21 mouse cellular contexts compared by ENCODE assay signal in the genomic region with DNA sequence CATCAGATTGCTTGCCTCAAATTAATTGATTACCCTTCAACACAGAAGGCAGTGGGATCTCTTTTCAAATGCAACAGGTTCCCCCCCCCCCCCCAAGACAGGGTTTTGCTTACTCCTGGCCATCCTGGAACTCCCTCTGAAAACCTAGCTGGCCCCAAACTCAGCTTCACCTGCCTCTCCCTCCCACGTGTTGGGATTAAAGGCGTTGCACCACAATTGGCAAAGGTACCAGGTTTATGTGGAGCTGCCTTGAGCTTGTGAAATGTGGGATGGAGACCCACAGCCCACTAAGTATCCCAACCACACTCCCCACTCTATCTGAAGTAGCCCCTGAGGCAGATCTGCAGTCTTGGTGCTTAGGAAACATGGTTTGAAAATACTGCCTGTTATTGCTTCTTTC.
DNase-seq lines count a peak whose midpoint lies in the region; ATAC-seq lines count a peak whose summit lies in the region.
"Had no signal": no experiment of that assay in that cellular context is flagged by ENCODE, and none has a peak within 500 bp of the region (broad histone marks: within the 10 kb centered on the region; RNA-seq: fewer than 3 reads in every experiment).

No protein-coding gene starts in this region.

- H3K4me2 ChIP-seq in embryonic facial prominence, embryonic 12.5 days (replicated peaks): no peak overlapping the region
- no peak overlapping the region for H3K4me2 ChIP-seq in embryonic facial prominence, embryonic 15.5 days (replicated peaks)
- no peak overlapping the region for H3K4me2 ChIP-seq in limb, embryonic 15.5 days
- H3K4me2 ChIP-seq: forebrain, embryonic 12.5 days; heart, embryonic 12.5 days; hindbrain, embryonic 15.5 days had no signal

- no peak for DNase-seq in limb, embryonic 10.5 days (ENCODE audit: low spot score)
- DNase-seq in ovary, postnatal 14 days (ENCODE audit: low spot score): no peak
- no peak for DNase-seq in layer of hippocampus, adult 8-10 months (ENCODE audit: low spot score in 2 of 2)
- no peak for DNase-seq in layer of hippocampus, adult 11-12 months (ENCODE audit: low spot score)
- DNase-seq: adrenal gland, postnatal 14 days; cerebellum, adult 11-12 months; cerebellum, adult 9-10 months; cerebellum, postnatal 36 days; gastrocnemius, postnatal 10 days; heart, adult 2 months had no signal

- H3K9ac ChIP-seq in embryonic facial prominence, embryonic 12.5 days: no peak overlapping the region
- H3K9ac ChIP-seq in embryonic facial prominence, embryonic 15.5 days: no peak overlapping the region
- no peak overlapping the region for H3K9ac ChIP-seq in limb, embryonic 15.5 days
- H3K9ac ChIP-seq: forebrain, embryonic 12.5 days; heart, embryonic 12.5 days; hindbrain, embryonic 15.5 days had no signal

- peaks cover 51% of the 10 kb centered on the region for H3K4me1 ChIP-seq in embryonic facial prominence, embryonic 12.5 days
- H3K4me1 ChIP-seq in embryonic facial prominence, embryonic 15.5 days: peaks cover 73% of the 10 kb centered on the region
- H3K4me1 ChIP-seq in limb, embryonic 10.5 days: peaks cover 63% of the 10 kb centered on the region
- H3K4me1 ChIP-seq in limb, embryonic 15.5 days: peaks cover 64% of the 10 kb centered on the region

- 91% methylated on average over 2 of the region's 2 CpGs for WGBS in embryonic facial prominence, embryonic 12.5 days
- 87% methylated on average over 2 of the region's 2 CpGs for WGBS in embryonic facial prominence, embryonic 15.5 days
- WGBS in limb, embryonic 10.5 days: 82% methylated on average over 2 of the region's 2 CpGs
- 54% methylated on average over 2 of the region's 2 CpGs for WGBS in limb, embryonic 15.5 days

- no peak overlapping the region for H3K4me3 ChIP-seq in embryonic facial prominence, embryonic 12.5 days
- no peak overlapping the region for H3K4me3 ChIP-seq in embryonic facial prominence, embryonic 15.5 days (replicated peaks)
- H3K4me3 ChIP-seq in limb, embryonic 10.5 days: no peak overlapping the region
- H3K4me3 ChIP-seq in limb, embryonic 15.5 days: no peak overlapping the region
- H3K4me3 ChIP-seq: forebrain, embryonic 12.5 days; heart, adult 2 months; heart, embryonic 12.5 days; hindbrain, embryonic 10.5 days; hindbrain, embryonic 15.5 days had no signal

- H3K27ac ChIP-seq in embryonic facial prominence, embryonic 12.5 days: peak overlapping the region; percentile 67
- H3K27ac ChIP-seq in embryonic facial prominence, embryonic 15.5 days (replicated peaks): 0 out of 2 replicates have a peak overlapping the region, but pooled peaks have one; percentile 58
- H3K27ac ChIP-seq in limb, embryonic 10.5 days: peak overlapping the region; percentile 27
- H3K27ac ChIP-seq in limb, embryonic 15.5 days: peak overlapping the region; percentile 43; the same call in 1 of the 2 replicates
- H3K27ac ChIP-seq: forebrain, embryonic 12.5 days; heart, adult 2 months; hindbrain, embryonic 10.5 days; hindbrain, embryonic 15.5 days had no signal

- no peaks in the 10 kb centered on the region for H3K27me3 ChIP-seq in embryonic facial prominence, embryonic 12.5 days
- no peaks in the 10 kb centered on the region for H3K27me3 ChIP-seq in embryonic facial prominence, embryonic 15.5 days
- H3K27me3 ChIP-seq in limb, embryonic 10.5 days (ENCODE audit: low read depth, poor library complexity, severe bottlenecking): no peaks in the 10 kb centered on the region
- no peaks in the 10 kb centered on the region for H3K27me3 ChIP-seq in limb, embryonic 15.5 days
- H3K27me3 ChIP-seq: CH12.LX; forebrain, embryonic 12.5 days; heart, embryonic 12.5 days; hindbrain, embryonic 15.5 days; Patski had no signal

- no peaks in the 10 kb centered on the region for H3K9me3 ChIP-seq in embryonic facial prominence, embryonic 12.5 days
- H3K9me3 ChIP-seq in embryonic facial prominence, embryonic 15.5 days (replicated peaks): no peaks in the 10 kb centered on the region
- no peaks in the 10 kb centered on the region for H3K9me3 ChIP-seq in limb, embryonic 10.5 days (replicated peaks)
- H3K9me3 ChIP-seq in limb, embryonic 15.5 days: no peaks in the 10 kb centered on the region
- H3K9me3 ChIP-seq: forebrain, embryonic 12.5 days; heart, embryonic 12.5 days; hindbrain, embryonic 10.5 days; hindbrain, embryonic 15.5 days had no signal

- no peak for ATAC-seq in embryonic facial prominence, embryonic 12.5 days (ENCODE audit: insufficient number of reproducible peaks, insufficient read depth, low FRiP score, low TSS enrichment)
- ATAC-seq in embryonic facial prominence, embryonic 15.5 days (ENCODE audit: insufficient number of reproducible peaks, low FRiP score, low TSS enrichment, low read depth): no peak
- no peak for ATAC-seq in limb, embryonic 15.5 days (ENCODE audit: insufficient number of reproducible peaks, low FRiP score, low TSS enrichment, low read depth)
- ATAC-seq: activated CD4-positive, CD25-positive, alpha-beta regulatory T cell, adult 4 months; forebrain, embryonic 16.5 days; Patski had no signal

- H3K36me3 ChIP-seq in embryonic facial prominence, embryonic 12.5 days: peaks cover 48% of the 10 kb centered on the region
- H3K36me3 ChIP-seq in embryonic facial prominence, embryonic 15.5 days: peaks cover 13% of the 10 kb centered on the region; the same call in 1 of the 2 replicates
- peaks cover 74% of the 10 kb centered on the region for H3K36me3 ChIP-seq in limb, embryonic 10.5 days
- H3K36me3 ChIP-seq in limb, embryonic 15.5 days: peaks cover 17% of the 10 kb centered on the region
